8 mouse cellular contexts compared by ENCODE assay signal in genomic region chr12:99627201-99627897, GRCm38 (mm10).
DNase-seq lines count a peak whose midpoint lies in the region; ATAC-seq and TF ChIP-seq lines count a peak whose summit lies in the region.

No protein-coding gene starts in this region.

- no peaks in the 10 kb centered on the region for H3K36me3 ChIP-seq in erythroblast, embryonic 14.5 days (ENCODE audit: control insufficient read depth)
- H3K36me3 ChIP-seq in MEL (ENCODE audit: control insufficient read depth in 1 of 2, insufficient read depth in 2 of 2, low read length in 2 of 2): peaks cover 0 to 7% of the 10 kb centered on the region in 2 experiments; a peak in 2 of 4 replicates
- no peaks in the 10 kb centered on the region for H3K36me3 ChIP-seq in hindbrain, embryonic 12.5 days
- no peaks in the 10 kb centered on the region for H3K36me3 ChIP-seq in midbrain, embryonic 11.5 days (ENCODE audit: control insufficient read depth, insufficient read depth, low read length)

- H3K4me1 ChIP-seq in erythroblast, embryonic 14.5 days (ENCODE audit: control insufficient read depth): 0 out of 2 replicates have a peak, but pooled peaks cover 3% of the 10 kb centered on the region
- peaks cover 3% of the 10 kb centered on the region in 2 experiments; a peak in 3 of 4 replicates for H3K4me1 ChIP-seq in MEL (ENCODE audit: control insufficient read depth in 1 of 2, insufficient read depth in 2 of 2, low read length in 2 of 2)
- H3K4me1 ChIP-seq in hindbrain, embryonic 12.5 days: peaks cover 8% of the 10 kb centered on the region
- H3K4me1 ChIP-seq in midbrain, embryonic 11.5 days (ENCODE audit: control insufficient read depth, insufficient read depth, low read length): peaks cover 3% of the 10 kb centered on the region; the same call in 1 of the 2 replicates

- peak overlapping the region; percentile 52 for H3K9ac ChIP-seq in MEL (ENCODE audit: control insufficient read depth, low read depth, low read length, poor library complexity, severe bottlenecking)
- H3K9ac ChIP-seq in hindbrain, embryonic 12.5 days: peak overlapping the region; percentile 63
- peak overlapping the region; percentile 55 for H3K9ac ChIP-seq in midbrain, embryonic 11.5 days (ENCODE audit: low read length)

- no peaks in the 10 kb centered on the region; the same call in 1 of the 2 replicates for H3K9me3 ChIP-seq in erythroblast, embryonic 14.5 days (ENCODE audit: control insufficient read depth, low read length)
- no peaks in the 10 kb centered on the region for H3K9me3 ChIP-seq in MEL (replicated peaks; ENCODE audit: insufficient read depth, low read length)
- H3K9me3 ChIP-seq in hindbrain, embryonic 12.5 days (replicated peaks): no peaks in the 10 kb centered on the region
- H3K9me3 ChIP-seq in midbrain, embryonic 11.5 days (ENCODE audit: control insufficient read depth, low read length): no peaks in the 10 kb centered on the region

- no peak for TF ChIP-seq CTCF in MEL (IDR thresholded peaks at IDR 0.05 in 2 of 3, conservative IDR thresholded peaks at IDR 0.05 in 1 of 3; ENCODE audit: control insufficient read depth in 1 of 3, insufficient read depth in 1 of 3, low read depth in 2 of 3, low read length in 3 of 3, poor library complexity in 1 of 3, severe bottlenecking in 1 of 3)

- H3K27ac ChIP-seq in MEL (ENCODE audit: control insufficient read depth, low read depth, low read length): no peak overlapping the region
- peak overlapping the region; percentile 82 for H3K27ac ChIP-seq in hindbrain, embryonic 12.5 days
- H3K27ac ChIP-seq in midbrain, embryonic 11.5 days (ENCODE audit: low read depth, low read length): peak overlapping the region; percentile 67; the same call in 1 of the 2 replicates

- peaks cover 36% of the 10 kb centered on the region for H3K27me3 ChIP-seq in erythroblast, embryonic 14.5 days (ENCODE audit: control insufficient read depth)
- H3K27me3 ChIP-seq in MEL (ENCODE audit: control insufficient read depth in 1 of 2, insufficient read depth in 2 of 2, low read length in 2 of 2): no peaks in the 10 kb centered on the region
- H3K27me3 ChIP-seq in hindbrain, embryonic 12.5 days: no peaks in the 10 kb centered on the region
- H3K27me3 ChIP-seq in midbrain, embryonic 11.5 days (ENCODE audit: control insufficient read depth, insufficient read depth, low read length): no peaks in the 10 kb centered on the region; the same call in 1 of the 2 replicates

- H3K79me2 ChIP-seq in MEL (ENCODE audit: control insufficient read depth, insufficient read depth, low read length, poor library complexity): no peaks in the 10 kb centered on the region

- peak overlapping the region; percentile 47 for H3K4me3 ChIP-seq in erythroblast, embryonic 14.5 days (replicated peaks)
- peak overlapping the region; percentile 69 to 78 for H3K4me3 ChIP-seq in MEL (ENCODE audit: control insufficient read depth in 1 of 2, insufficient read depth in 1 of 2, low read depth in 2 of 2, low read length in 2 of 2)
- peak overlapping the region; percentile 68 for H3K4me3 ChIP-seq in hindbrain, embryonic 12.5 days
- H3K4me3 ChIP-seq in midbrain, embryonic 11.5 days (ENCODE audit: low read depth, low read length): peak overlapping the region; percentile 51

- WGBS in hindbrain, embryonic 12.5 days: under 1% methylated on average over 40 of the region's 40 CpGs
- 1% methylated on average over 40 of the region's 40 CpGs for WGBS in midbrain, embryonic 11.5 days

- H3K4me2 ChIP-seq in hindbrain, embryonic 12.5 days (replicated peaks): peak overlapping the region; percentile 69
- peak overlapping the region; percentile 60 for H3K4me2 ChIP-seq in midbrain, embryonic 11.5 days

- no peak for DNase-seq in MEL (ENCODE audit: low read depth, low spot score)
- DNase-seq in fat pad, adult 2 months (ENCODE audit: extremely low read depth, low read depth, low spot score): peak; percentile 18
- peak; percentile 33 to 47 for DNase-seq in layer of hippocampus, postnatal 10 days (ENCODE audit: low spot score in 2 of 2)
- DNase-seq in midbrain, embryonic 11.5 days (ENCODE audit: low spot score, missing footprints): no peak
- DNase-seq in yolk sac, embryonic 10.5 days (ENCODE audit: low spot score): no peak

- no peak for TF ChIP-seq POLR2A in MEL (IDR thresholded peaks at IDR 0.05; ENCODE audit: control insufficient read depth in 1 of 2, insufficient read depth in 1 of 2, low read depth in 1 of 2, low read length in 2 of 2, poor library complexity in 1 of 2)

- TF ChIP-seq RAD21 in MEL (IDR thresholded peaks at IDR 0.05; ENCODE audit: low read depth, low read length): no peak

- no peak for ATAC-seq in erythroblast, adult 5-6 weeks (replicated peaks; ENCODE audit: low FRiP score, poor library complexity, severe bottlenecking)
- peak; percentile 44 for ATAC-seq in hindbrain, embryonic 12.5 days (ENCODE audit: low FRiP score)
- peak; percentile 23; the same call in 1 of the 2 replicates for ATAC-seq in midbrain, embryonic 11.5 days (ENCODE audit: low FRiP score)

- TF ChIP-seq EP300 in MEL (IDR thresholded peaks at IDR 0.05; ENCODE audit: low read depth in 1 of 2, low read length in 2 of 2): no peak

TF ChIP-seq in MEL, 35 proteins besides CTCF, POLR2A, EP300 and RAD21:
- TF ChIP-seq BHLHE40 (IDR thresholded peaks at IDR 0.05; ENCODE audit: borderline replicate concordance, low read depth, low read length) (peak; percentile 61; the same call in 1 of the 2 replicates), USF1 (IDR thresholded peaks at IDR 0.05; ENCODE audit: low read depth, low read length) (peak; percentile 74), MEF2A (IDR thresholded peaks at IDR 0.05; ENCODE audit: extremely low read depth, insufficient replicate concordance, low read depth, low read length, poor library complexity, severe bottlenecking) (no peak), MAX (IDR thresholded peaks at IDR 0.05; ENCODE audit: low read length) (0 out of 2 replicates have a peak, but pooled peaks have one; percentile 21), USF2 (IDR thresholded peaks at IDR 0.05; ENCODE audit: borderline replicate concordance in 1 of 2, insufficient read depth in 1 of 2, low read depth in 1 of 2, low read length in 2 of 2) (no peak), ELF1 (IDR thresholded peaks at IDR 0.05; ENCODE audit: low read depth, low read length) (no peak), E2F4 (IDR thresholded peaks at IDR 0.05; ENCODE audit: borderline replicate concordance, low read depth, low read length) (no peak), CHD2 (IDR thresholded peaks at IDR 0.05; ENCODE audit: low read length) (no peak), CHD1 (IDR thresholded peaks at IDR 0.05; ENCODE audit: low read depth, low read length) (no peak)
TF ChIP-seq in MEL: peak in this region for 3.

Comparison
In these comparisons a context has a peak if more than half of its experiments do, and no peak if none do; other contexts are left out.
1. DNase-seq: peak in fat pad, adult 2 months (single experiment) and layer of hippocampus, postnatal 10 days (2 of 2); none in MEL (single experiment), midbrain, embryonic 11.5 days (single experiment) and yolk sac, embryonic 10.5 days (single experiment).
2. Peak in every context shown above with its lines, with median percentiles within 50 percentile points of each other: H3K4me3 ChIP-seq and H3K9ac ChIP-seq.